Mouse (Mus musculus) liver, postnatal 0 days (tissue): ENCODE measurements around the gene Hpca. TPM values are rescaled to one million over a fixed set of nuclear protein-coding genes. Genes with fewer than 3 reads are reported as not detected.

Experiments
- ATAC-seq: fragments of 200-750 bp; cut with Nextera tagmentation; 2 replicates; pipeline ENCODE4 v1.8.0; 2017; ENCODE audit warnings: mild to moderate bottlenecking, moderate library complexity
- DNase-seq: peaks from one replicate; pipeline ENCODE4 v3.0.0-alpha.2; 2016
- H3K27ac ChIP-seq: fragments of 300-500 bp; sonication (generic); 2 replicates; pipeline ENCODE4 v1.5.1; 2014; ENCODE audit warnings: antibody characterized with exemption, moderate library complexity, mild to moderate bottlenecking, low read depth
- H3K27me3 ChIP-seq: fragments of 300-500 bp; sonication (generic); 2 replicates; pipeline ENCODE4 v1.6.1; 2014; ENCODE audit warnings: low read length, control low read depth, mixed read lengths; ENCODE audit not compliant: insufficient read depth
- H3K36me3 ChIP-seq: fragments of 300-500 bp; sonication (generic); replicated peaks from 2 replicates; pipeline ENCODE4 v1.6.1; 2014; ENCODE audit warnings: mild to moderate bottlenecking, control low read depth, low read length, moderate library complexity, mixed read lengths; ENCODE audit not compliant: insufficient read depth
- H3K4me1 ChIP-seq: fragments of 300-500 bp; sonication (generic); 2 replicates; pipeline ENCODE4 v1.6.1; 2014; ENCODE audit warnings: antibody characterized with exemption, mild to moderate bottlenecking, control low read depth; ENCODE audit not compliant: insufficient read depth
- H3K4me2 ChIP-seq: fragments of 300-500 bp; sonication (generic); 2 replicates; pipeline ENCODE4 v1.6.1; 2014; ENCODE audit warnings: low read depth, mild to moderate bottlenecking, low read length, moderate library complexity, mixed read lengths
- H3K4me3 ChIP-seq: fragments of 300-500 bp; sonication (generic); 2 replicates; pipeline ENCODE4 v1.5.1; 2014; ENCODE audit warnings: low read depth, low read length
- H3K9ac ChIP-seq: fragments of 300-500 bp; sonication (generic); replicated peaks from 2 replicates; pipeline ENCODE4 v1.6.1; 2014; ENCODE audit warnings: mild to moderate bottlenecking, moderate library complexity
- H3K9me3 ChIP-seq: fragments of 300-500 bp; sonication (generic); 2 replicates; pipeline ENCODE4 v1.6.1; 2016; ENCODE audit warnings: mild to moderate bottlenecking, control low read depth, low read length, mixed read lengths
- CTCF ChIP-seq: sonication (generic); IDR thresholded peaks from 2 replicates; pipeline ENCODE4 v1.5.1; 2016; ENCODE audit warnings: antibody characterized with exemption, low read depth
- EP300 ChIP-seq: IDR thresholded peaks from 2 replicates; pipeline ENCODE4 v1.6.1; 2016; ENCODE audit warnings: antibody characterized with exemption, low read depth, mild to moderate bottlenecking
- WGBS: fragments of 180-500 bp; shearing (Covaris S2); extraction: QIAGEN DNeasy Blood & Tissue Kit; methylation state at CpG from one replicate; pipeline ENCODE4 v1.1.7; 2014; ENCODE audit not compliant: insufficient replicate concordance; 5-methylcytosine and 5-hydroxymethylcytosine counted together
- polyA plus RNA-seq: library from polyadenylated mRNA; unstranded; fragments of >200 nt; fragmentation: Nextera tagmentation; extraction: Ambion mirVana; gene quantifications from 2 replicates; pipeline ENCODE4 v1.2.1, GENCODE M21; 2015

The Hpca gene
- polyA plus RNA-seq, 1 experiment from 2014 or later: 0.18 TPM

- Histone ChIP-seq H3K9ac (no peak overlapping the region), H3K27me3 (peaks cover 46% of the 10 kb centered on the region), H3K27ac (no peak overlapping the region), H3K4me2 (peak overlapping the region; percentile 77), H3K9me3 (no peaks in the 10 kb centered on the region), H3K4me1 (peaks cover 42% of the 10 kb centered on the region), H3K36me3 (no peaks in the 10 kb centered on the region), H3K4me3 (peak overlapping the region; percentile 53)
- 48% methylated on average over 14 of the region's 14 CpGs for WGBS
- TF ChIP-seq EP300: no peak
- TF ChIP-seq CTCF: no peak
- DNase-seq (no peak), ATAC-seq (no peak)
These were observed 15.8 kb upstream of the Hpca start for GRCm38 (mm10) chr4:129137392-129138321.

- Histone ChIP-seq H3K9me3 (no peaks in the 10 kb centered on the region), H3K9ac (peak within 1 kb of the TSS; percentile 48), H3K4me1 (peaks cover 37% of the 10 kb centered on the region), H3K4me2 (peak within 1 kb of the TSS; percentile 77), H3K27ac (no peak within 1 kb of the TSS), H3K4me3 (peak within 1 kb of the TSS; percentile 53), H3K36me3 (no peaks in the 10 kb centered on the region), H3K27me3 (peaks cover 46% of the 10 kb centered on the region)
- DNase-seq (no peak), ATAC-seq (no peak)
- 4% methylated on average over 17 of the region's 80 CpGs for WGBS
- TF ChIP-seq CTCF (no peak), EP300 (no peak)
These were observed 14.9 kb upstream of the Hpca start, which contains the start of gene Fndc5 for GRCm38 (mm10) chr4:129136579-129137391. Gene Fndc5, plus strand, starts transcription at chr4:129136999.

GRCm38 (mm10) chr4:129136189-129136578 lies 14.3 kb upstream of the Hpca start:
- peaks cover 31% of the 10 kb centered on the region for H3K4me1 ChIP-seq
- ATAC-seq: no peak
- peak overlapping the region; percentile 53 for H3K4me3 ChIP-seq
- WGBS: 32% methylated on average over 9 of the region's 9 CpGs
- H3K9ac ChIP-seq: peak overlapping the region; percentile 48; the same call in 1 of the 2 replicates
- H3K36me3 ChIP-seq: no peaks in the 10 kb centered on the region
- H3K27ac ChIP-seq: no peak overlapping the region
- H3K9me3 ChIP-seq: no peaks in the 10 kb centered on the region
- TF ChIP-seq CTCF (no peak), EP300 (no peak)
- H3K4me2 ChIP-seq: peak overlapping the region; percentile 77
- H3K27me3 ChIP-seq: peaks cover 46% of the 10 kb centered on the region
- DNase-seq: no peak

DNA sequence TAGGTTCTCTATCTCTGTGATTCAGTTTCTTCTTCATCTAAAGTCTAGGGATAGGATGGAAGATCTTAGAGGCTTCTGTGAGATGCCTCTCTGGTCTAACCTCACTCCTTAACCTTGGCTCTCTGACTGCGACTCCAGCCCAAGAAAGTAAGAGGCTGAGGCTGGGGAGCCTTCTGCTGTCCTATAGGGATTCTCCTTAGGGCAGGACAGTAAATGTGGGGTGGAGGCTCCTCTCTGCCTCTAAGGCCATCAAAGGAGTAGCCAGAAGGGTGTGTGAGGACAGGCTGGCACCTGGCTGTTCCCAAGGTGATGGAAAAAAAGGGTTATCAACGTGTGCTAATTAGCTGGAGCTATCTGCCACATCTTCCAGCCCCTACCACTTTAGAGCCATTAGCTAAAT lies 13.8 kb upstream of the Hpca start:
- Histone ChIP-seq H3K4me2 (no peak overlapping the region), H3K4me3 (no peak overlapping the region), H3K9me3 (no peaks in the 10 kb centered on the region), H3K27ac (no peak overlapping the region), H3K36me3 (no peaks in the 10 kb centered on the region), H3K4me1 (peaks cover 32% of the 10 kb centered on the region), H3K9ac (no peak overlapping the region), H3K27me3 (peaks cover 49% of the 10 kb centered on the region)
- TF ChIP-seq CTCF: no peak
- ATAC-seq (no peak), DNase-seq (no peak)
- 44% methylated on average over 2 of the region's 2 CpGs for whole genome bisulfite sequencing

- Histone ChIP-seq H3K27me3 (peaks cover 52% of the 10 kb centered on the region), H3K4me3 (no peak overlapping the region), H3K36me3 (no peaks in the 10 kb centered on the region), H3K9ac (0 out of 2 replicates have a peak overlapping the region, but pooled peaks have one; percentile 34), H3K27ac (no peak overlapping the region), H3K4me2 (peak overlapping the region; percentile 54), H3K9me3 (no peaks in the 10 kb centered on the region), H3K4me1 (peaks cover 30% of the 10 kb centered on the region)
- 6% methylated on average over 15 of the region's 15 CpGs for WGBS
- ATAC-seq: no peak
- TF ChIP-seq EP300 (no peak), CTCF (peak; percentile 90)
- DNase-seq: peak; percentile 83
These were observed 13.2 kb upstream of the Hpca start for GRCm38 (mm10) chr4:129134799-129135585.
